Mouse (Mus musculus): ENCODE results near the gene Efemp1. TPM values are rescaled to one million over a fixed set of nuclear protein-coding genes. Genes with fewer than 3 reads are reported as not detected.

The Efemp1 gene
- polyA plus RNA-seq, 1 experiment from 2014 or later = 16.0 TPM

DNA sequence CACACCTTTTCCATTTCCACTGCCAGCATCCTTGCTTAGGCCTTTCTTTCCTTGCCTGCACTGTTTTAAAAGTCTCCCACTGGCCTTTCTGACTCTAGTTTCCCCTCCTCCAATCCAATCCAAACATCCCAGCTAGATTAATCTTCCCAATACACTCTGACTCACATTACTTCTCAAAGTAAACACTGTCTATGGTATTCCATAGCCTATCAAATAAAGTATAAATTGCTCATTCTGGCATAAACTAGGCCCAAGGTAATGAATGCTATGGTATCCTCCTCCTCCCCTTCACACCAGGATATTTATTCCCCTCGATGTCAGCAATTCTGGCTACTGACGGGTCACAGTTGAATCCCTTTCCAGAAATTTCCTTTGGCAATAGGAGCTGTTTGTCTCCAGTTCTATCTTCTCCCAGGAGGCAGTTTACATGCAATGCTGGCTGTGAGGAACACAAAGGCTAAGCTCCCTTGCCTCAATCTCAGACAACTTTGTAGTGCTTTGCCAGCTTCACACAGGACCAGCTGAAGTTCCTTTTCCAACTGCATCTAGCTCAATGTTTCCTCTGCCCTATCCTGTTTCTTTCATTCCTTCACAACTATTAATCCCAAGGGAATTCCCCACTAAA, 98.7 kb downstream of the Efemp1 start:
- no peak for ATAC-seq (ENCODE audit: extremely low read depth, insufficient number of reproducible peaks, low FRiP score, low TSS enrichment)
- Histone ChIP-seq H3K9me3 (no peaks in the 10 kb centered on the region), H3K9ac (no peak overlapping the region), H3K27ac (replicated peaks) (no peak overlapping the region), H3K4me1 (no peaks in the 10 kb centered on the region), H3K27me3 (replicated peaks) (no peaks in the 10 kb centered on the region), H3K36me3 (no peaks in the 10 kb centered on the region), H3K4me3 (no peak overlapping the region), H3K4me2 (no peak overlapping the region)
- 64% methylated on average over 2 of the region's 2 CpGs for WGBS

- Histone ChIP-seq H3K9ac (no peak overlapping the region), H3K27me3 (replicated peaks) (no peaks in the 10 kb centered on the region), H3K4me2 (no peak overlapping the region), H3K4me1 (no peaks in the 10 kb centered on the region), H3K36me3 (no peaks in the 10 kb centered on the region), H3K9me3 (no peaks in the 10 kb centered on the region), H3K4me3 (no peak overlapping the region), H3K27ac (replicated peaks) (no peak overlapping the region)
- WGBS = 60% methylated on average over 6 of the region's 6 CpGs
- ATAC-seq (ENCODE audit: extremely low read depth, insufficient number of reproducible peaks, low FRiP score, low TSS enrichment) = no peak
These were observed 101.8 kb downstream of the Efemp1 start for GRCm38 (mm10) chr11:28954673-28955304.

DNA sequence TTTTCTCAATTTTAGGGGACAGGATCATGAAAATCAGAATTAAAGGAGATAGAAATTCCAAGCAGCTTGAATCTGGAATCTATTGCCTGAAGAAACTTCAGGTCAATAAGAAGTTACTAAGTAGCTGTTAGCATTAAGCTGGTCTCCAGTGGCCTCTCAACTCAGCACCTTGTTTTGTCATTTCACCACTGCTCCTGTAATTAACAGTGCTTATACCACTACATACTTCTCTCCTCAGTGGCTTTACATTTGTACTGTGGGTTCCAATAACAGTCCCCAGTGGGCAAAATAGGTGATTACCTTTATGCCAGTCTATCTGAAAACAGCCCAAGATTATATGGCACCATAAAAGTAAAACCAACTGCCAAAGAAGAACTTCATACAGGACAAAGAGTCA, 102.3 kb downstream of the Efemp1 start:
- no peaks in the 10 kb centered on the region for H3K9me3 ChIP-seq
- no peak overlapping the region for H3K4me2 ChIP-seq
- ATAC-seq (ENCODE audit: extremely low read depth, insufficient number of reproducible peaks, low FRiP score, low TSS enrichment) = no peak
- no peak overlapping the region for H3K27ac ChIP-seq (replicated peaks)
- H3K36me3 ChIP-seq = no peaks in the 10 kb centered on the region
- no peak overlapping the region for H3K4me3 ChIP-seq
- H3K4me1 ChIP-seq = no peaks in the 10 kb centered on the region
- no peaks in the 10 kb centered on the region for H3K27me3 ChIP-seq (replicated peaks)
- no peak overlapping the region for H3K9ac ChIP-seq

- Histone ChIP-seq H3K9me3 (no peaks in the 10 kb centered on the region), H3K4me2 (no peak overlapping the region), H3K4me3 (no peak overlapping the region), H3K27me3 (replicated peaks) (no peaks in the 10 kb centered on the region), H3K4me1 (no peaks in the 10 kb centered on the region), H3K27ac (replicated peaks) (no peak overlapping the region), H3K9ac (no peak overlapping the region), H3K36me3 (no peaks in the 10 kb centered on the region)
- WGBS = 87% methylated on average over 1 of the region's 1 CpGs
- no peak for ATAC-seq (ENCODE audit: extremely low read depth, insufficient number of reproducible peaks, low FRiP score, low TSS enrichment)
These were observed 108.4 kb downstream of the Efemp1 start for GRCm38 (mm10) chr11:28961381-28961780.
